Mouse (Mus musculus): ENCODE data around the gene Lgi1. TPM values are rescaled to one million over a fixed set of nuclear protein-coding genes. Genes with fewer than 3 reads are reported as not detected.

Gene Lgi1
- total RNA-seq, 2 experiments from 2014 or later, result 0.74 to 0.93 TPM

DNA sequence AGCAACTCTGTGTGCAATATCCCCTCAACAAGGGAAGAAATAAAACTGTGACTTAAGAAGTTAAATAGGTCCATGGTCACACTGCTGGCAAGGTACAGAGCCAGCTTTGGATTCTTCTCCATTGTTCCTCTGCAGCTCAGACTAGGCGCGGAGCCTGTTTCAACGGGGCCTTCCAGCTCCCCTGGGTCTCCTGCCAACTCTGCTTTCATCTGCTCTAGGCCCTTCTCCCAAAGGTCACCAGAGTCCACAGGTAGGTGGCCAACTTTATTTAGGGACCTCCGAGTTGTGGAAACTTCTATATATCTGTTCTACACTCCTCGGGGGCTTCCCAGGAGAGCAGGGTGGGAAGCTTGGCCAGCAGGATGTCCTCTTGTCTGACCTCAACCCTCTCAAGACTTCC is 3.0 kb upstream of the Lgi1 start:
- no peak for DNase-seq (ENCODE audit: low spot score in 2 of 2)

DNA sequence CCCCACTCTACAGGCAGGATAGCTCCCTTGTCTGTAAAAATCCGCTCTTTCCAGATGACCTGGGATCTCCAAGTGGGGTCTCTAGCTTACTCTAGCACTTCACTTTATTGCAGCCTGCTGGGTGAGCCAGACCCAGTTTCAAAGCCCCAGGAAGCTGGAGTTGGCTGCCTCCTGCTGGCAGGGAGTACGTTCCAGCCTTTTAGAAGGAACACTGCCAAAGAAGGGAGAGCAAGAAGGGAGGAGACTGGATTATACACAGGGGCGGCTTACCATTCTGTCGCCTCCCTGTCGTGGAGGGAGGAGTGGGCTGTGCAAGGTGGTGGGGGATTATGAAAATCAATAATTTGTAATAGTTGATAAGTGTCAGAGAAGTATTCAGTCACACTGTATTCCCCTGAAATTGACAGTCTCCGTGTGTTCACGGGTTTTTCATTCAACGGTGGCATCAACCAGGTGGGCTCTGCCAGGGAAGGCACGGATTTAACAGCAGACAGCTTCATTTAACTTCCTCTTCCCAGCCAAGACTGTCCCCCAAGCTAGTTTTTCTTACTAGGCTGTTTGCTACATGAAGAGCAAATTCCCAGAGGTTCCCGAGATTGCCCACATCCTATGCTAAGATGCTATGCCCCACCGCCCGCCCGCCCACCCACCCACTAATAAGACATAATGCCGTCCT is 369 bp upstream of the Lgi1 start:
- DNase-seq (ENCODE audit: low spot score in 2 of 2), result no peak

DNA sequence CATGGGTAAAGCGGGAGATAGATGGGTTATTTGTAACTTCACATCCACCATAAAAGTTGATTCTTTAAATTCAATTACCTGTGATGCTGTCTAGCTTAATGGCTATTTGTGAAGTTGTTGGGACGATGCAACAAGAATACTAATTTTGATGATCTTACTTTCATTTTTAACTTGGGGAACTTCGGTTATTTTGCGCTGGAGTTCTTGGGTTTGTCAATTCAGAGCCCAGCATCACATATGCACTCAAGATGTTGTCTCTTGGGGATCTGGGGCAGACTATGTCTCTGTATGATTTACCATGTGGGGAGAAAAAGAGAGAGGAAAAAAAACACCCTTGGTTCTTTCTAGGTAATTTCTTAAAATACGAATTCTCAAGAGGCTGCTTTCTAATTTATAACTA is 1.4 kb downstream of the Lgi1 start:
- DNase-seq (ENCODE audit: low spot score in 2 of 2), result no peak

DNA sequence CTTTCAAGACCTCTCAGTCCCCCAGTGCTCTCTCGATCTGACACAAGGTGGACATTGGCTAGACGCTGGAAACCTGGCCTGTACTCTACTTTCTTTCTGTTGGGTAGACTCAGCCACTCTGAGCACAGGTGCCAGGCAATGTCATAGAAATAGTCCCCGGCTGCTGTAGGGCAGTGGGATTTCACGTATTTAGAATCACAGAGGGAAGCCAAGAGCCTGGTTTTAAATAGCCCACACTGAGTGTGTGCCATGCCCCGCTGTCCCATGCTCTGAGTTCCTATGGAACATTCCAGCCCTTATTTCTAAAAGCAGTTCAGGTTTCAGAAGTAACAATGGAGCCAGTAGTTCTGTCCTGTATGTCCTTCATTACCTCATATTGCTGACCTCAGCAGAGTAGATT is 3.1 kb downstream of the Lgi1 start:
- DNase-seq (ENCODE audit: low spot score in 2 of 2), result no peak

DNA sequence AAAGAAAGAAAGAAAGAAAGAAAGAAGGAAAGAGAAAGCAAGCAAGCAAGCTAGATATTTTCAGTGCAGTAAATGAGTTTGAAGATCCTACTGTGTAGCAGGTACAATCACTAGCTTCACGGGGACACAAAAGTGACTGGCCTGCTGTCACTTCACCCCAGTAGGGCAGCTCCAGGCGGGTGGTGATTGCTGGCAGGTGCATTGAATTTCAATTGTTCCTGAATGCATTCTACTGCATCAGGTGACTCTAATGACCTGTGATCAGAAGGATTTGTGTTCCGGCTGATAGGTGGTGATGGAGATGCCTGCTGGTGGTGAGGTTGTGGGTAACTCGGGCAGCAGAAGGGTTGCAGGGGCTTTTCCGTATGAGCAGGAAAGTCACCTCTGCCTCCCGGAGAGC is 6.7 kb downstream of the Lgi1 start:
- DNase-seq (ENCODE audit: low spot score in 2 of 2), result no peak

DNA sequence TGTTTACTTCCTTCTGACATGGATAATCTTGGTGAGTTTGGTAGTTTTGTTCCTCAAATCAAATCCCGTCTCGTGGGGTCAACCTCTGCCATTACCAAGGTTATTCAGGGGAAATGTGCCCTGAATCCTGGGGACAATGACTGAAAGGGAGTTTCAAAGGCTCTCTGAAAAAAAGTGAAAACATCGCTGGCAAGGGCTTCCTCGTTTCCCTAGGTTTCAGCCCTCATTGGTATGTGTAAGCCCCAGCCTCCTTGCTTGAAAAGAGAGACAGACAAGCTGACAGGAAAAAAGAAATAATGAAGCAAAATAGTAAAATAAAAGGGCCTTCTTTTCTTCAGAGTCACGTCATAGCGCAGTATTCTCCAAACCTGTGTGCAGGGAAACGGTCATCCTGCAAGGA is 9.5 kb downstream of the Lgi1 start:
- DNase-seq (ENCODE audit: low spot score in 2 of 2), result no peak

DNA sequence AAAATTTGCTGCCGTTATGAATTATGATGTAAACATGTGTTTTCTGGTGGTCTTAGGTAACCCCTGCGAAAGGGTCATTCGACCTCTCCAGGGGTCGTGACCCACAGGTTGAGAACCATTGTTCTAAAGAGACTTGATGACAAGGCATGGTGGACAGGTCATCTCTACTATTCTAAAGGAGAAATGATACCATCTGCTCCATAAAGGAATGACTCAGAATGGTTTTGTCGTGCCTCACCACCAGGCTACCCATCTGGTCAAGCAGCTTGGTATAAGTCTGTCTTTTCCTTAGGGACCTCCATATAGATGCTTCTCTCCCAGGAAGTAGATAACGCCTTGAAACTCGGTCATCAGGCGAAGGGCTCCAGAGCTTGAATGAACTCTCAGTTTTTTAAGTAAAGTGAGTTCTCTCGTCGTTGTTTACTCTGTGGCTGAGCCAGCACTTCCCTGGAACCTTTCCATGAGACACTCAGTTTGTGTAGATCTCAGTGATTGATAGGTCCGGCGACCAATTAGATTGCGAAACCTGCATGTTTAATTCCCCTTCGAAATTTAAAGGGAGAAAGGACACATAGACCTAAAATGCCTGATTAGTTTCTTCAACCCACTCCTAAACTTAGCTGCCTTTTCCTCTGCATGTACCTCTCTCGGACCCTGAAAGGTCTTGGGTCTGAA is 10.5 kb downstream of the Lgi1 start:
- no peak for DNase-seq (ENCODE audit: low spot score in 2 of 2)

DNA sequence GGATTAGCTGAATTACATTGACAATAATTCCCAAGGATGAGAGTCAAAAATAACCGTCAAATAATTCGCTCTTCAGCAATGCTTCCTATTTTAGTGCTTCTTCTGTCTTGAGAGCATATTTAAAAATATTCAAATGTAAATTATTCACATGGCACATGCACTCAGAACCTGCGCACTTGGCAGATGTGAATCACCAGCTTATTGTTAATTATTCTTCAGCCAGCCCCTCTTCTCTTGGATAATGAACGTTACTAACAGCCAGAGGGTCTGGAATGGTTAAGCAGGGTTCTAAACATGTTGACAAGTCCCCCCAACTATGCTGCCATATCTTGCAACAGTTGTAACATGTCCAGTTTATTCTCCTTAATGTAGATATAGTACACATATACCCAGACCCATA is 11.9 kb downstream of the Lgi1 start:
- DNase-seq (ENCODE audit: low spot score in 2 of 2), result no peak

DNA sequence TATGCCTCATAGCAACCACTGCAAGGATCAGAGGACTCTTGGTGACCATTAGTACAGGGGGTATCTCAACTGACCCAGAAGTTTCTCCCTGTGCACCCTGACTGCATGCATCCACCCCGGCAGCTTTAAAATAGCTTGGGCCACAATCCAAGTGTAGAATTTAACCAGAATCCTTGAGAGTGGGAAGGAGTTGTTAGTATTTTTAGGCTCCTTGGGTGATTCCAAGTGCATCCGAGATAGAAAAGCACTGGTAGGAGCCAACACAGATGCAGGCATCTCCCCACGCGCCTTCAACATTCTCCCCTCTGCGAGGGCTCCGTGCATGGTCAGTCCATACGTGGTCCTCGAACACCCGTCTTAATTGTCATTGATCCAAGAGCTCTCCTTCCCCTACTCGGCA is 15.9 kb downstream of the Lgi1 start:
- DNase-seq (ENCODE audit: low spot score in 2 of 2), result no peak

DNA sequence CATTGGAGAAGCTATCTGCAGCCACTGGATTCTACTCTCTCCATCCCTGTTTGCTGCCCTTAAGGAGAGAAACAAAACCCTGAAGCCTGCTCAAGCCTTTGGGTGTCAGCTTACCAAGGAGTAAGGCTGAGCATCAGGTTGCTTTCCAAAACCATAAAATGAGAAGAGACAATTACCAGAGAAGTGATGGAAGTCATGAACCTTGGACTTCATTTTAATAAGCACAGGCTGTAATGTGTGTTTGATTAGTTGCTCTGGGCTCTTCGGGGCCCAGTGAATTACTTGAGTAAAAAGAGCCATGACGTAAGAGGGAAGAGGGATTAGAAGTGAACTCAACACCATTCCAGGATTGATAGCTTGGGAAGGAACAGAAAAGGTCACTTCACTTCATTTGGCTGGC is 18.1 kb downstream of the Lgi1 start:
- DNase-seq (ENCODE audit: low spot score in 2 of 2), result no peak

DNA sequence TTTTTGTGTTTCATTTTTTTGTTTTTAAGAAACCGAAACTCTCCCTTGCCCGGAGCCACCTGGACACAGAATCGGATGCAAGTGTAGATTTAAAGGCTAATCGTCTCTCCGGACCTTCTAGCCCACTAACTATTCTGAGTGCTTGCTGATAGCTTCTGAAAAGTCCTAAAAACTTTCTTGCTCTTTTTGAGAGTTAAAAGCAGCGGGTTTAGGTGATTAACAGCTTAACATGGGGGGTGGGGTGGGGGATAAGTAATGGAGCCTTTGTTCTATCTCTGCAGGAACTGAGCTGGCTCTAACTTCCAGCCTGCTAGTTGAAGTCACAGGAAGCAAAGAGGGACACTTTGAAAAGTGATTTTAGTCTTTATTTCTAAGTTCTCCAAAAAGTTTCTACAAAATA is 24.2 kb downstream of the Lgi1 start:
- no peak for DNase-seq (ENCODE audit: low spot score in 2 of 2)

DNA sequence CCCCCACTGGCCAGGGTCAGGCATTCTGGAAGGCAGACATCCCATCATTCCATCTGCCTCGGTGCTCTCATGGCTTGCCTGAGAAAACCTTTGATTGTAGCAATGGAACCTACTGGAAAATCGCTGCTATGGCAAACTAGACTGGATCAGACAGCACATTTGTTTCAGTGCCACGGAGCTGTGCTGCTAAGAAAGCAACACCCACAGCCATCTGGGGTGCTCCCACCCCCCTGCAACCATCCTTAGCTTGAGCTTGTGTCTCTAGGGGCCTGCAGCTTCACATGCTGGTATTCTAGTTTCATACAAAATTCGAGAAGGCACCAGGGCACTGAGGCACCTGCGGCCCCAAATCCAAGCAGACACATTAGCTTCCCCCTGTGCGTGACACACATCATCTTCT is 27.1 kb downstream of the Lgi1 start:
- no peak for DNase-seq (ENCODE audit: low spot score in 2 of 2)

DNA sequence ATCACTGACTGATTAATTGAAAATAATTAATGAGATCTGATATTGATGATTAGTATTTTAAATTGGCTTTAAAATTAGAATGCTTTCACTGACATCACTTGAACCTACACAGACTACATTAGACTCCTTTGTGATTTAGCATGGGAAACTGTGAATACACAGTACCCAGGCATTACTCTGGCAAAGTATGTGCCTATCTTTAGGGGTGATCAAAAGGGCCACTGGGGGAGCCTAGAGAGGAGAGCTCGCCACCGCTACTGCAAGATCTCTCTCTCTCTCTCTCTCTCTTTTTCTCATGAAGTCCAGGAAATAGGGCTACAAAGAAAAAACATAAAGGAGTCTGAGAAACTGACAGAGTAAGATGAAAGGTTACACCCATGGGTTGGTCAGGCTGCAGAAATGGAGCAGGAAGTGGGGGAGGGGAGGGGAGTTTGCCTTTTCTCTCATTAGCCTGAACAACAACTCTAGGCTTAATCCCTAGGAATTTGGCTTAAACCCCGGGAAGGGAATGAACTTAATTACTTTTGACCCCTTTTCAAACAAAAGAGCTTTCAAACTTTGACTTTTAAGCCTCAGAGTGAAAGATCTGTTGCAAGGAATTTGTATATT is 33.8 kb downstream of the Lgi1 start:
- no peak for DNase-seq (ENCODE audit: low spot score in 2 of 2)

DNA sequence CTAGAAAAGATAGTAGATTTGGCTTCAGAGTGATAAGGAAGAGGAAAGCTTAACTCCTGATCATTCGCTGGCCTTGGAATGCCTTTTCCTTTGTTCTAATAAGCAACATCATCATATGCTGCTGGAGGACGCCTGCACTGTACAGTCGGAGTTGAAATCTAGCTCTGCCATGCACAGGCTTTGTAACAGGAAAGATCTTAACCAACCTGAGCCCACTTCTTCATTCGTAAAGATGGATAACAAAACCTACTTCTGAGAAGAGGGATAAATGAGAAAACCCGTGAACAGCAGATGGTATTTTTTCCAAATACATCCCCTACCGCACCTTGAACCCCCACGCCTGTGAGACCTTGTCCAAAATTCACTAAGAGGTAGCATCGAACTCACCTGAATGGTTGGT is 43.8 kb downstream of the Lgi1 start:
- DNase-seq (ENCODE audit: low spot score in 2 of 2), result no peak

DNA sequence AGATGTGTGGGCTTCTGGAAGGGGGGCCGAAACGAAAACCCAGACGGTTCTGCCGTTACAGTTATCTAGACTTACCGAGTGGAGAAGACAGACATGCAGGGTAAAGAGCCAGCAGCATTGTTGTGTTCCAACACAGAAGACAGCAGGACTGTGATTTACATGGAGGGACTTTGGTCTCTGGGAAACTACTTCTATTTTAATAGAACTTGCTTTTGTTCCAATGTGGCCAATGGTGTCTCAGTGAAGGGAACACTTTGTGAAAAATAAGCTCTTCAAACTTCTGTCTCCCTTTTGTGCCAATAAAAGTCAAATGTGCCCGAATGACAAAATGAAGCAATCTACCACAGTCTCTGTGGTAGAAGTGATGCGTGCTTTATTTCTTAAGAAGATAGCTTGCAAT is 50.8 kb downstream of the Lgi1 start:
- DNase-seq (ENCODE audit: low spot score in 2 of 2), result no peak

DNA sequence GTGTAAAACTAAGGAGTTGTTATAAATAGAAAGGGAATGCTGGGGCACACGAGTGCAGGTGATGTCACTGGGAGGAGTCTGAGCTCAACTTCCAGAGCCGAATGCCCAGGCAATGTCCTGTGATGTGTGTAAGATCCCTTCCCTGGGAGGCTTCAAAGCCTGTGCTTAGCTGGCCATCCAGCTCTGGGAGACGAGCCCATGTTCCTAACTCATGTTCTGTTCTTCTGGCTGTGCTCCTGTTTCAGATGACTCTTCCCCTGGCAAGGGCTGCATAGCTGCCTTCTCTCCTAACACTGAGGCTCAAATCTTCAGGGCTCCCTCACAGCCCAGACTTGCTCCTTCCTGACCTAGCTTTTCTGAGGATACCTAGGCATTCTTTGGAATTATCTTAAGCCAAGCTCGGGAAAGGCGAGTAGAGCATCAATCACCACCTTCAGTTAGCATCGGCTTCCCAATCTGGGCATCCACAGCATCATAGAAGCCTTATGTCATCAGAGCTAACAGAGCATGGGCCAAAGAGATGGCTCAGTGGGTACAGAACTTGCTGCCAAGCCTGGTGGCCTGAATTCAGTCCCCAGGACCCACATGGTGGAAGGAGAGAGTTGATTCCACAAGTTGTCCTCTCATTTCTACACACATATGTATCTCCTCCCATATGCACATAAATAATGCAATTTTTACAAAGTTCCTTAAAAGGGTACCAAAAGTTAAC is 52.4 kb downstream of the Lgi1 start:
- DNase-seq (ENCODE audit: low spot score in 2 of 2), result no peak

DNA sequence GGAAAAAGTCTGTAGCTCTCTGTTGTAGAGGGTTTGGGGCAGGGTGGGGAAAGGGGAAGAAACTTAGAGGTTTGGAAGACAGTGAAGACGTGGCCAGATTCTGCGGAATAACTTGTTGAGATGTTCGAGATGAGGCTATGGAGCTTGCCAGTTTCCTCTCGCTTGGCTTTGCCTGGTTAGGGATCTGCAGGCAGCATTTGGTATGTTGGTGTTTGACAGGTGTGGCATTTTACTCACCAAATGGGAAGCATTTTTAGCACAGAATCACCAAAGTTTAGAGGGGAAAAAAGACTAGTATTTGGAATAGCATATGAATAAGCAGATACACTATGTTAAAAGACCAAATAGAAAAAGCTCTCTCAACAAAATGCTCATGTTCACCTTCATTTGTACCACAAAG is 54.0 kb downstream of the Lgi1 start:
- no peak for DNase-seq (ENCODE audit: low spot score in 2 of 2)

DNA sequence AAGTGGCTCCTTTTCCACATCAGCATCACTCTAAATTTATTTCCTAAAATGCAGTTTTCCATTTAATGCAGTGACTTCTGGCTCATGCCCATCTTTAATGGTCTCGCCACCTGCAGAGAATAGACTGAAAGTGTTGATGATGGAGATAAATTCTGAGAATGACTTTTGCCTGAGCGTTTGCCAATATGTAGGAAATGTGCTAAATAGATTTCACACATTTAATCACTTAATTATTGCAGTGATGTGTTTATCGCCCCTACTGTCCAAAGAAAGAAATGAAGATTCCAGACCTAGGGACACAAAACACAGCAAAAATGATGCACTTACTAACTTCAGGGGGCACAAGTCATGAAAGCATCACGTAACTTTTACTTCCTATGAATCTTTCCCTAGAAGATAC is 54.8 kb downstream of the Lgi1 start:
- DNase-seq (ENCODE audit: low spot score in 2 of 2), result no peak

DNA sequence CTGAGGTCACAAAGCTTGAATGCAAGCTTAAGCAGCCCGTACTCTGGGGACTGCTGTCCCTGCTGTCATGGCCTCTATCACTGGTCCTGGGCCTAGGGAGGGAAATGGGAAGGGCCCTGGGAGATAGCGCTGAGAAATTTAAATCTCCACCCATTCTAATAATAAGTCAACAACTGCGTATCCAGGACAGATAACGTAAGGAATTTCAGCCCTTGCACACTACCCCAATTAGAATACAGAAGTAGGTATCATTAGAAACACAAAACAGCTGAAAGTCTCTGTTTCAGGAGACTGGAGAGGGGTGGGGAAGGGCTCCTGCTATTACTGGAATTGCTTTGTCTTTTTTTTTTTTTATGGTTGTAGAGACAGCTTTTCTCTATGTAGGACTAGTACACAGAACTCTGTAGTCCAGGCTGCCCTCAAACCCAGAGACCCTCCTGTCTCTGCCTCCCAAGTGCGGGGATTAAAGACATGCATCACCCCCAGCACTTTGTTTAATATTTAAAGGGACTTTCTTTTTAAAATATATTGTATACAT is 56.4 kb downstream of the Lgi1 start:
- no peak for DNase-seq (ENCODE audit: low spot score in 2 of 2)

DNA sequence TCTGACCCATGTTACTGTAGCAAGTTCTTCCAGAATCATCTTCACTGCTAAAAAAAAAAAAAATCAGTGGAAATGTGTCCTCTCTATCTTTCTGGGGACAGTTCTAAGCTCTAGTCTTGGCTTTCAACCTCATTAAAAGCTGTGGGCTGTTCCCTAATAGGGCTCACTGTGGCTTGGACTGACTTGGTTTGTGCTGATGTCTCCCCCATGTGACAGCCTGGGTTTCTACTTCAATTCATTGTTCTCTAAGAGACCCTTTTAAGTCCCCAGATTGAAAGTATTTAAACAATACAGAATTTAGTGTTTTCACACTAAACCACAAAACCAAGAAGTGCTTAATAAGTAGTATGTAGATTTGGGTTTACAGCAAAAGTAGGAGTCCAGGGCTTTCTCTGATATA is 59.4 kb downstream of the Lgi1 start:
- no peak for DNase-seq (ENCODE audit: low spot score in 2 of 2)

DNA sequence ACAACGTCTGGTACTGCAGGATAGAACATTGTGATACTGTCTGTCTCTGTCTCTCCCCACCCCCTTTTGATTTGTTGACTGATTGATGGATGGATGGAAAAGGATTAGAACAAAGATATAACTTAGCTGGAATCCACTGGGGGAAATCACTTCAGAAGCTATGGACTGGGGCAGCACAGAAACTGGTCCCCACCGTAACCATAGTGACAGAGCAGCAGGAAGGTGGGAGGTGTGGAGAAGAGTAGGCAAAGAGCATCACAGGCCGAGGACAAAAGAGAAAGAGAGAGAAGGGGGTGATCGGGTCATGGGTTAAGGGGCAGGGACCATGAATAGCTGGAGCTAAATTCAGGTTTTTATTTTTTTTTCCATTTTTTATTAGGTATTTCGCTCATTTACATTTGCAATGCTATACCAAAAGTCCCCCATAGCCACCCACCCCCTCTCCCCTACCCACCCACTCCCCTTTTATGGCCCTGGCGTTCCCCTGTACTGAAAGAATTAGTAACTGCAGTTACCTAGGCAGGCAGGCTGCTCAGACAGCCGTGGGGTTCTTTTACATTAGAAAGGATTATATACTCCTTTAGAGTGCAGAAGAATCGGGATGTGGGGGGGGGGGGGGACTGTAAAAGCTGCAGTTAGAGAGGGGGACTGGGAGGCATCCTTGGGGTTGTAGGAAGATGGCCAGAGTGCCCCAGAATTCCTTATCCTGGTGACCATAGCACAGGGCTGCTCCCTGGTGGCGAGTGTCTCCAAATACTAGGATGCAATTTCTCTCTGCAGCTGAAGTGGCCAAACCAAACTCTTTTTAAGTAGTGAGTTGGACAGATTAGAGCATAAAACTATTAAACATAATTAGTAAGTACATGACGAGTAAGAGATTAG is 60.1 kb downstream of the Lgi1 start:
- no peak for DNase-seq (ENCODE audit: low spot score in 2 of 2)

All from adrenal gland, adult 18-20 months (tissue).